Mouse (Mus musculus) layer of hippocampus, postnatal 10 days (tissue): ENCODE measurements at regions not wholly inside any gene's neighbourhood (a gene's known extent, or its start where the extent isn't known, plus 50 kb on each side); places are given as distances from the start of the nearest gene placed in this dataset.

Experiments used
- DNase-seq, 2 experiments: peaks; one replicate each; pipeline ENCODE4 v3.0.0; 2021; ENCODE audit warnings: low spot score in 2 of 2

GRCm38 (mm10) chr9:59232682-59233081, 58.7 kb upstream of the Adpgk start:
- DNase-seq, result no peak

GRCm38 (mm10) chr9:59231947-59232346, 59.4 kb upstream of the Adpgk start:
- DNase-seq, result no peak

GRCm38 (mm10) chr9:59231186-59231585, 60.2 kb upstream of the Adpgk start:
- DNase-seq, result no peak

GRCm38 (mm10) chr9:59230161-59230560, 61.2 kb upstream of the Adpgk start:
- DNase-seq, result no peak

GRCm38 (mm10) chr9:59227948-59228347, 63.4 kb upstream of the Adpgk start:
- DNase-seq, result no peak

- no peak for DNase-seq
These were observed 65.0 kb upstream of the Adpgk start for GRCm38 (mm10) chr9:59226361-59226760.

- no peak for DNase-seq
These were observed 72.1 kb upstream of the Adpgk start for GRCm38 (mm10) chr9:59219277-59219676.

GRCm38 (mm10) chr9:59202654-59203514, 88.5 kb upstream of the Adpgk start:
- no peak for DNase-seq

- no peak for DNase-seq
These were observed 91.7 kb upstream of the Adpgk start for GRCm38 (mm10) chr9:59199495-59200196.

- DNase-seq, result no peak
These were observed 93.0 kb upstream of the Adpgk start for GRCm38 (mm10) chr9:59198221-59198875.

- DNase-seq, result peak in 1 of 2 experiments; percentile 43
These were observed 93.9 kb upstream of the Adpgk start for GRCm38 (mm10) chr9:59197506-59197905.

- no peak for DNase-seq
These were observed 97.4 kb upstream of the Adpgk start for GRCm38 (mm10) chr9:59193971-59194370.

GRCm38 (mm10) chr9:59189141-59189540, 102.2 kb upstream of the Adpgk start:
- DNase-seq, result peak; percentile 67 to 69

GRCm38 (mm10) chr9:59188411-59188810, 102.9 kb upstream of the Adpgk start:
- no peak for DNase-seq

- no peak for DNase-seq
These were observed 105.0 kb upstream of the Adpgk start for GRCm38 (mm10) chr9:59186326-59186725.

GRCm38 (mm10) chr9:59184089-59184488, 107.3 kb upstream of the Adpgk start:
- no peak for DNase-seq

GRCm38 (mm10) chr9:59182906-59183305, 108.5 kb upstream of the Adpgk start:
- no peak for DNase-seq

GRCm38 (mm10) chr9:59182490-59182889, 108.9 kb upstream of the Adpgk start:
- DNase-seq, result peak; percentile 39 to 58

GRCm38 (mm10) chr9:59171576-59171975, 119.8 kb upstream of the Adpgk start:
- no peak for DNase-seq

GRCm38 (mm10) chr9:59163390-59163976, 127.2 kb upstream of the Neo1 start:
- no peak for DNase-seq

GRCm38 (mm10) chr9:59162954-59163353, 126.7 kb upstream of the Neo1 start:
- no peak for DNase-seq

- DNase-seq, result no peak
These were observed 121.4 kb upstream of the Neo1 start for GRCm38 (mm10) chr9:59157663-59158062.
